Mouse (Mus musculus): ENCODE results near the gene Ptcra.
"Not testable (repeated sequence)": the region's sequence is repeated elsewhere in the genome, so short reads cannot be mapped to it uniquely, and the experiment has no call there.

DNA sequence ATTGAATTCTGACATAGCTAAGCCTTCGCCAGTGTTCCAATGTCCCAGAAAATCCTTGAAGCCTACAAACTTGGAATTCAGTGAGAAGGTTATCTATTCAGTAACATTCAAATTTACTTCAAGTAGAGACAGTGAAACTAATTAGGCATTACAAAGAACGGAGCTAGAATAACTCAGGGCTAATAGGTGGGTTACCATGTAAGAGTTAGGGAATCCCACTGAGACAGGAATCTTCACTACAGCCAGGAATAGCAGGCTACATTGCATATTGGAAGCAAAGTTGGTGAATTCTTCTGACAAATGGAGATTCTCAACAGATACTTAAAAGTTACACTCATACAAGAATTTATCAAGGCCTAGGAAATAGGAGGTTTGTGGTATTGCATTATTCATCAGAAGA lies 24.5 kb upstream of the Ptcra start:
- not testable (repeated sequence) for TF ChIP-seq POLR2A (IDR thresholded peaks at IDR 0.05; ENCODE audit: borderline replicate concordance, extremely low read depth, low read depth, low read length); CTCF (IDR thresholded peaks at IDR 0.05; ENCODE audit: insufficient read depth, low read length)

Measured in lung, adult 2 months (tissue).